Mouse (Mus musculus): Measurements from ENCODE around the gene Mavs. TPM values are rescaled to one million over a fixed set of nuclear protein-coding genes. Genes with fewer than 3 reads are reported as not detected.

Mavs gene
- total RNA-seq (2017), result 14.4 and 15.3 TPM in 2 replicates

- peak; percentile 97 for ATAC-seq (ENCODE audit: extremely low read depth, insufficient number of reproducible peaks, low FRiP score, poor library complexity, severe bottlenecking)
Measured at GRCm38 (mm10) chr2:131233307-131234126, at the start of gene Mavs. TSS of gene Mavs (plus strand) at chr2:131234063.

GRCm38 (mm10) chr2:131186343-131186742 lies 47.5 kb upstream of the Mavs start:
- no peak for ATAC-seq (ENCODE audit: extremely low read depth, insufficient number of reproducible peaks, low FRiP score, poor library complexity, severe bottlenecking)

GRCm38 (mm10) chr2:131186771-131187601 lies 46.9 kb upstream of the Mavs start, which contains the start of the genes Cdc25b and Spef1:
TSS of gene Cdc25b (plus strand) at chr2:131186949.
TSS of gene Spef1 (minus strand) at chr2:131187282.
- peak; percentile 69 for ATAC-seq (ENCODE audit: extremely low read depth, insufficient number of reproducible peaks, low FRiP score, poor library complexity, severe bottlenecking)

- ATAC-seq (ENCODE audit: extremely low read depth, insufficient number of reproducible peaks, low FRiP score, poor library complexity, severe bottlenecking), result no peak
Measured at GRCm38 (mm10) chr2:131187602-131187922, 46.3 kb upstream of the Mavs start.

- ATAC-seq (ENCODE audit: extremely low read depth, insufficient number of reproducible peaks, low FRiP score, poor library complexity, severe bottlenecking), result no peak
Measured at GRCm38 (mm10) chr2:131188311-131188710, 45.6 kb upstream of the Mavs start.

GRCm38 (mm10) chr2:131189521-131190309 lies 44.1 kb upstream of the Mavs start:
- peak; percentile 30; the same call in 1 of the 2 replicates for ATAC-seq (ENCODE audit: extremely low read depth, insufficient number of reproducible peaks, low FRiP score, poor library complexity, severe bottlenecking)

- peak; percentile 67 for ATAC-seq (ENCODE audit: extremely low read depth, insufficient number of reproducible peaks, low FRiP score, poor library complexity, severe bottlenecking)
Measured at GRCm38 (mm10) chr2:131190344-131191004, 43.4 kb upstream of the Mavs start.

- ATAC-seq (ENCODE audit: extremely low read depth, insufficient number of reproducible peaks, low FRiP score, poor library complexity, severe bottlenecking), result 0 out of 2 replicates have a peak, but pooled peaks have one; percentile 17
Measured at GRCm38 (mm10) chr2:131191005-131191390, 42.9 kb upstream of the Mavs start.

GRCm38 (mm10) chr2:131196606-131197316 lies 37.1 kb upstream of the Mavs start:
- ATAC-seq (ENCODE audit: extremely low read depth, insufficient number of reproducible peaks, low FRiP score, poor library complexity, severe bottlenecking), result peak; percentile 84

GRCm38 (mm10) chr2:131200710-131201109 lies 33.2 kb upstream of the Mavs start:
- no peak for ATAC-seq (ENCODE audit: extremely low read depth, insufficient number of reproducible peaks, low FRiP score, poor library complexity, severe bottlenecking)

- no peak for ATAC-seq (ENCODE audit: extremely low read depth, insufficient number of reproducible peaks, low FRiP score, poor library complexity, severe bottlenecking)
Measured at GRCm38 (mm10) chr2:131201262-131201661, 32.6 kb upstream of the Mavs start.

GRCm38 (mm10) chr2:131203816-131204409 lies 29.9 kb upstream of the Mavs start:
- no peak for ATAC-seq (ENCODE audit: extremely low read depth, insufficient number of reproducible peaks, low FRiP score, poor library complexity, severe bottlenecking)

GRCm38 (mm10) chr2:131204410-131204981 lies 29.4 kb upstream of the Mavs start:
- no peak for ATAC-seq (ENCODE audit: extremely low read depth, insufficient number of reproducible peaks, low FRiP score, poor library complexity, severe bottlenecking)

- ATAC-seq (ENCODE audit: extremely low read depth, insufficient number of reproducible peaks, low FRiP score, poor library complexity, severe bottlenecking), result no peak
Measured at GRCm38 (mm10) chr2:131205521-131206182, 28.2 kb upstream of the Mavs start.

- ATAC-seq (ENCODE audit: extremely low read depth, insufficient number of reproducible peaks, low FRiP score, poor library complexity, severe bottlenecking), result no peak
Measured at GRCm38 (mm10) chr2:131206778-131207177, 27.1 kb upstream of the Mavs start, which contains the start of gene Ap5s1. TSS of gene Ap5s1 (plus strand) at chr2:131207078.

GRCm38 (mm10) chr2:131208356-131208755 lies 25.5 kb upstream of the Mavs start:
- no peak for ATAC-seq (ENCODE audit: extremely low read depth, insufficient number of reproducible peaks, low FRiP score, poor library complexity, severe bottlenecking)
